Mouse (Mus musculus) left cerebral cortex, postnatal 25 days (tissue): Measurements from ENCODE around the gene Ift46. TPM values are rescaled to one million over a fixed set of nuclear protein-coding genes. Genes with fewer than 3 reads are reported as not detected.

Experiments used
- DNase-seq, 2 experiments: peaks; one replicate each; pipeline ENCODE4 v3.0.0; 2022; ENCODE audit warnings: low spot score in 2 of 2, mixed read lengths in 1 of 2
- intact Hi-C: fragments of 180-260 bp; cut with DNase I; formaldehyde crosslinking; loops from one replicate; pipeline ENCODE4 v1.15.1; 2025
- total RNA-seq, 2 experiments: library from RNA; stranded (reverse); gene quantifications; 2 replicates each; pipeline ENCODE4 v1.2.3; 2021

Ift46 gene
- total RNA-seq, result 10 to 100 TPM; 68.8 to 83.5 TPM

- intact Hi-C loops, result no loop called here
- peak; percentile 84 to 86 for DNase-seq
Observed at GRCm38 (mm10) chr9:44767101-44768028, at the start of gene Ift46, which contains the start of gene Arcn1. Gene Ift46 (plus strand): TSS chr9:44767908. Gene Arcn1 (minus strand): TSS chr9:44767845.

- intact Hi-C loops, result no loop called here
- DNase-seq, result no peak
Observed at GRCm38 (mm10) chr9:44718937-44719631, 48.6 kb upstream of the Ift46 start.

- intact Hi-C loops, result no loop called here
Observed at GRCm38 (mm10) chr9:44719632-44720357, 47.9 kb upstream of the Ift46 start.

GRCm38 (mm10) chr9:44720358-44721153, 47.2 kb upstream of the Ift46 start:
- intact Hi-C loops, result no loop called here
- peak; percentile 32 to 50 for DNase-seq

More at GRCm38 (mm10) chr9:44719632-44720357, 47.9 kb upstream of the Ift46 start:
- DNase-seq, result no peak

GRCm38 (mm10) chr9:44721154-44721876, 46.4 kb upstream of the Ift46 start:
- intact Hi-C loops, result no loop called here
- peak; percentile 73 to 85 for DNase-seq

GRCm38 (mm10) chr9:44721877-44722186, 45.9 kb upstream of the Ift46 start:
- intact Hi-C loops, result no loop called here
- no peak for DNase-seq

- intact Hi-C loops, result no loop called here
- DNase-seq, result no peak
Observed at GRCm38 (mm10) chr9:44722575-44722974, 45.1 kb upstream of the Ift46 start.

GRCm38 (mm10) chr9:44723008-44723407, 44.7 kb upstream of the Ift46 start:
- no peak for DNase-seq
- intact Hi-C loops, result no loop called here

- intact Hi-C loops, result no loop called here
- DNase-seq, result no peak
Observed at GRCm38 (mm10) chr9:44723521-44724041, 44.1 kb upstream of the Ift46 start.

- intact Hi-C loops, result no loop called here
- DNase-seq, result peak; percentile 28 to 67
Observed at GRCm38 (mm10) chr9:44724223-44724622, 43.5 kb upstream of the Ift46 start.

GRCm38 (mm10) chr9:44724665-44725064, 43.0 kb upstream of the Ift46 start:
- intact Hi-C loops, result no loop called here

GRCm38 (mm10) chr9:44726431-44727146, 41.1 kb upstream of the Ift46 start:
- intact Hi-C loops, result no loop called here
- no peak for DNase-seq

More at GRCm38 (mm10) chr9:44724665-44725064, 43.0 kb upstream of the Ift46 start:
- no peak for DNase-seq

- intact Hi-C loops, result no loop called here
- DNase-seq, result no peak
Observed at GRCm38 (mm10) chr9:44727441-44727840, 40.3 kb upstream of the Ift46 start.

- no peak for DNase-seq
- intact Hi-C loops, result no loop called here
Observed at GRCm38 (mm10) chr9:44732130-44732549, 35.6 kb upstream of the Ift46 start.

- no peak for DNase-seq
- intact Hi-C loops, result no loop called here
Observed at GRCm38 (mm10) chr9:44732921-44733530, 34.7 kb upstream of the Ift46 start.

GRCm38 (mm10) chr9:44733671-44734523, 33.8 kb upstream of the Ift46 start:
- DNase-seq, result peak; percentile 44 to 46

More at GRCm38 (mm10) chr9:44733671-44734523, 33.8 kb upstream of the Ift46 start:
- intact Hi-C loops, result loop anchor here (2.0 kb wide), 1 partner anchor 79 kb away; no protein-coding TSS in a partner anchor
